Mouse (Mus musculus): ENCODE results near the gene Snrnp27.
A peak's percentile ranks its signal among the peaks of the same experiment; 100 is the strongest.

Snrnp27 gene

GRCm38 (mm10) chr6:86683872-86684654, at the start of gene Snrnp27:
Snrnp27 (minus strand) TSS chr6:86684522.
- DNase-seq (ENCODE audit: low read depth, low spot score): peak; percentile 86

- DNase-seq (ENCODE audit: low read depth, low spot score): peak; percentile 97
Observed at GRCm38 (mm10) chr6:86733183-86733876, 49.0 kb upstream of the Snrnp27 start, which contains the start of gene Gmcl1. Gmcl1 (minus strand) TSS chr6:86733383.

- peak; percentile 5 for DNase-seq (ENCODE audit: low read depth, low spot score)
Observed at GRCm38 (mm10) chr6:86732276-86733173, 48.2 kb upstream of the Snrnp27 start.

- no peak for DNase-seq (ENCODE audit: low read depth, low spot score)
Observed at GRCm38 (mm10) chr6:86728711-86729110, 44.4 kb upstream of the Snrnp27 start.

GRCm38 (mm10) chr6:86721977-86722376, 37.7 kb upstream of the Snrnp27 start:
- DNase-seq (ENCODE audit: low read depth, low spot score): no peak

- no peak for DNase-seq (ENCODE audit: low read depth, low spot score)
Observed at GRCm38 (mm10) chr6:86708072-86708774, 23.9 kb upstream of the Snrnp27 start.

- DNase-seq (ENCODE audit: low read depth, low spot score): no peak
Observed at GRCm38 (mm10) chr6:86702577-86702976, 18.3 kb upstream of the Snrnp27 start.

- no peak for DNase-seq (ENCODE audit: low read depth, low spot score)
Observed at GRCm38 (mm10) chr6:86697903-86698302, 13.6 kb upstream of the Snrnp27 start.

- DNase-seq (ENCODE audit: low read depth, low spot score): no peak
Observed at GRCm38 (mm10) chr6:86696213-86696612, 11.9 kb upstream of the Snrnp27 start.

GRCm38 (mm10) chr6:86694465-86694864, 10.1 kb upstream of the Snrnp27 start:
- DNase-seq (ENCODE audit: low read depth, low spot score): no peak

GRCm38 (mm10) chr6:86689671-86690070, 5.3 kb upstream of the Snrnp27 start:
- no peak for DNase-seq (ENCODE audit: low read depth, low spot score)

- DNase-seq (ENCODE audit: low read depth, low spot score): no peak
Observed at GRCm38 (mm10) chr6:86686971-86687370, 2.6 kb upstream of the Snrnp27 start.

- no peak for DNase-seq (ENCODE audit: low read depth, low spot score)
Observed at GRCm38 (mm10) chr6:86684655-86685011, 311 bp upstream of the Snrnp27 start.

- no peak for DNase-seq (ENCODE audit: low read depth, low spot score)
Observed at GRCm38 (mm10) chr6:86681289-86681688, 3.0 kb downstream of the Snrnp27 start.

- no peak for DNase-seq (ENCODE audit: low read depth, low spot score)
Observed at GRCm38 (mm10) chr6:86678341-86678740, 6.0 kb downstream of the Snrnp27 start.

GRCm38 (mm10) chr6:86670873-86671272, 13.4 kb downstream of the Snrnp27 start:
- peak; percentile 75 for DNase-seq (ENCODE audit: low read depth, low spot score)

GRCm38 (mm10) chr6:86669240-86669727, 15.0 kb downstream of the Snrnp27 start:
- DNase-seq (ENCODE audit: low read depth, low spot score): peak; percentile 99

GRCm38 (mm10) chr6:86668580-86669239, 15.6 kb downstream of the Snrnp27 start, which contains the start of gene Mxd1:
Mxd1 (minus strand) TSS chr6:86669161.
- no peak for DNase-seq (ENCODE audit: low read depth, low spot score)

- DNase-seq (ENCODE audit: low read depth, low spot score): no peak
Observed at GRCm38 (mm10) chr6:86667061-86667460, 17.3 kb downstream of the Snrnp27 start.

- no peak for DNase-seq (ENCODE audit: low read depth, low spot score)
Observed at GRCm38 (mm10) chr6:86665560-86666307, 18.6 kb downstream of the Snrnp27 start.
